Mouse (Mus musculus): Measurements from ENCODE around the gene Prdx6b. TPM values are rescaled to one million over a fixed set of nuclear protein-coding genes. Genes with fewer than 3 reads are reported as not detected.
A peak's percentile ranks its signal among the peaks of the same experiment; 100 is the strongest.

Prdx6b gene
- polyA plus RNA-seq, 1 experiment = not detected

DNA sequence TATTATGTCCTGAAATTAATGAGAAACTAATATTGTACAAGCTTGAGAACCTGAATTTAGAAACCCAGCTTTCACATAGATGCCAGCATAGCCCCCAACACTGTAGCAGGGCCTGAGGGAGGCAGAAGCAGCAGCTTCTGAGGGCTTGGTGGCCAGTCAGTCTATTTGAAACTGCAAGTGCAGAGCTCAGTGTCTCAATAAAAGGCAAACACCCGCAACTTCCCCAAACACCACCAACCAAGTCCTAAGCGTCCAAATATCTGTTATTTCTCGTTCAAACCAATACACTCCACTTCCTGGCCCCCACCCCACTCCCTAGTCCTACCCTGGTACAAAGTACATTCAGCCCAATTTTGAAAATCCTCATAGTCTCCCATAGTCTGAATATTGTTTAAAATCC is 6.1 kb downstream of the Prdx6b start:
- TF ChIP-seq CTCF (IDR thresholded peaks at IDR 0.05; ENCODE audit: borderline replicate concordance, extremely low read depth, insufficient read depth, insufficient read length) (no peak), POLR2A (IDR thresholded peaks at IDR 0.05; ENCODE audit: borderline replicate concordance, extremely low read depth, insufficient read depth, insufficient read length, poor library complexity, severe bottlenecking) (no peak)
- no peak for DNase-seq (ENCODE audit: low read depth)

DNA sequence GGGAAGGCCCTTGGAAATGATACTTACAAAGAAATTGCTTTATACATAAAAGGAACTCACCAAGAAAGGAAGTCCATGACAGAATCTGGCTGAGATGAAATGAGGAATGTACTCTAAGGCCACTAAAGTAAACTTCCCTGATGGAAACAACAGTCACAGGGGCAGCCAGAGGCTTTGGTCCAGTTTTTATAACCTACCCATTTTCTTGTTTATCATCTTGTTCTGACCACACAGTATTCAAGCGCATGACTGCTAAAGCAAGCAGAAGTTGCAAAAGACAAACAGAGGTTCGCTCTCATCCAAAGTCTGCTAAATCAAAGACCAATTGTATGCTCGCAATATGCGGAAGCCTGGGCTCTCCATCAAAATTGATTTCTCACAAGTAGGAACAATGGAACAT is 8.5 kb downstream of the Prdx6b start:
- DNase-seq (ENCODE audit: low read depth) = no peak

DNA sequence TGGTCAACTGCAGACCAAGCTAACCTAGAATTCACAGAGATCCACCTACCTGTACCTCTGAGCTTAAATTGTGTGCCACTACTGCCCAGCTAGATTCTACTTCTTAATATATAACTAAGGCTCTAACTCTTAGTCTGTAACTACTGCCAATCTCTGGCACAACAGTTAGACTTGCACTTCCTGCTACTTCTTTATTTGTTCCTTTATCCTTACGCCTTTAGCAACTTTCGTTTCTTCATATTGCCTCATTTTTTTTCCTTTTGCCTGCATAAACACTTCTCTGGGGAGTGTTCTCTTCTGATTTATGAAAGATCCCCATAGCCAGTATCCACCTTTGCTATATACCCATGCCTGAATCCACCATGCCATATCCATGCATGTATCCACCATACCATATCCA is 11.7 kb downstream of the Prdx6b start:
- DNase-seq (ENCODE audit: low read depth) = no peak
- no peak for TF ChIP-seq CTCF (IDR thresholded peaks at IDR 0.05; ENCODE audit: borderline replicate concordance, extremely low read depth, insufficient read depth, insufficient read length)
- TF ChIP-seq POLR2A (IDR thresholded peaks at IDR 0.05; ENCODE audit: borderline replicate concordance, extremely low read depth, insufficient read depth, insufficient read length, poor library complexity, severe bottlenecking) = no peak

More for the DNA sequence above, 8.5 kb downstream of the Prdx6b start:
- TF ChIP-seq POLR2A (IDR thresholded peaks at IDR 0.05; ENCODE audit: borderline replicate concordance, extremely low read depth, insufficient read depth, insufficient read length, poor library complexity, severe bottlenecking) (no peak), CTCF (IDR thresholded peaks at IDR 0.05; ENCODE audit: borderline replicate concordance, extremely low read depth, insufficient read depth, insufficient read length) (no peak)

GRCm38 (mm10) chr2:80307701-80308100 is 15.4 kb downstream of the Prdx6b start:
- TF ChIP-seq POLR2A (IDR thresholded peaks at IDR 0.05; ENCODE audit: borderline replicate concordance, extremely low read depth, insufficient read depth, insufficient read length, poor library complexity, severe bottlenecking) = no peak
- no peak for TF ChIP-seq CTCF (IDR thresholded peaks at IDR 0.05; ENCODE audit: borderline replicate concordance, extremely low read depth, insufficient read depth, insufficient read length)
- DNase-seq (ENCODE audit: low read depth) = no peak

GRCm38 (mm10) chr2:80309775-80310174 is 17.5 kb downstream of the Prdx6b start:
- no peak for DNase-seq (ENCODE audit: low read depth)
- TF ChIP-seq POLR2A (IDR thresholded peaks at IDR 0.05; ENCODE audit: borderline replicate concordance, extremely low read depth, insufficient read depth, insufficient read length, poor library complexity, severe bottlenecking) = no peak
- TF ChIP-seq CTCF (IDR thresholded peaks at IDR 0.05; ENCODE audit: borderline replicate concordance, extremely low read depth, insufficient read depth, insufficient read length) = no peak

DNA sequence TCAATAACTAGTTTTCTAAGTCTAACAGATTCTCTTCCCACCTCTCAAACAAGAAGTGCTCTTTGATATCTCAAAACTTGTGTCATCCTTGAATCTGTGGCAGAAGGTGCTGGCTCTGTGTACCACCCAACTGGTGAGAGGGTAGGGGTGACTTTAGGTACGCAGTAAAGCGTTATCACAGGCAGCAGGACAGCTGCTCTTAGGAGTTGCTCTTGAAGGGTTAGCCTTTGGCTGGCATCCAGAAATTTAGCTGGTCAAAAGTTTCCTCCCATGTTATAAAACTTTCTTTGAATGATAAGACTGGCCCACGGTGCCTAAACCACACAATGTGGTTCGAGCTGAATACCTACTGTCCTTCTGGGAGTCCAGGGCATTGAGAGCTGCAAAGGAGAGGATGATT is 18.5 kb downstream of the Prdx6b start:
- TF ChIP-seq POLR2A (IDR thresholded peaks at IDR 0.05; ENCODE audit: borderline replicate concordance, extremely low read depth, insufficient read depth, insufficient read length, poor library complexity, severe bottlenecking) = no peak
- TF ChIP-seq CTCF (IDR thresholded peaks at IDR 0.05; ENCODE audit: borderline replicate concordance, extremely low read depth, insufficient read depth, insufficient read length) = no peak
- DNase-seq (ENCODE audit: low read depth) = no peak

- TF ChIP-seq POLR2A (IDR thresholded peaks at IDR 0.05; ENCODE audit: borderline replicate concordance, extremely low read depth, insufficient read depth, insufficient read length, poor library complexity, severe bottlenecking) (no peak), CTCF (IDR thresholded peaks at IDR 0.05; ENCODE audit: borderline replicate concordance, extremely low read depth, insufficient read depth, insufficient read length) (no peak)
- DNase-seq (ENCODE audit: low read depth) = no peak
Measured at GRCm38 (mm10) chr2:80311350-80311749, 19.1 kb downstream of the Prdx6b start.

GRCm38 (mm10) chr2:80314201-80314600 is 21.9 kb downstream of the Prdx6b start:
- TF ChIP-seq CTCF (IDR thresholded peaks at IDR 0.05; ENCODE audit: borderline replicate concordance, extremely low read depth, insufficient read depth, insufficient read length) (no peak), POLR2A (IDR thresholded peaks at IDR 0.05; ENCODE audit: borderline replicate concordance, extremely low read depth, insufficient read depth, insufficient read length, poor library complexity, severe bottlenecking) (no peak)
- no peak for DNase-seq (ENCODE audit: low read depth)

GRCm38 (mm10) chr2:80314854-80315241 is 22.6 kb downstream of the Prdx6b start:
- DNase-seq (ENCODE audit: low read depth) = no peak
- TF ChIP-seq POLR2A (IDR thresholded peaks at IDR 0.05; ENCODE audit: borderline replicate concordance, extremely low read depth, insufficient read depth, insufficient read length, poor library complexity, severe bottlenecking) = no peak
- no peak for TF ChIP-seq CTCF (IDR thresholded peaks at IDR 0.05; ENCODE audit: borderline replicate concordance, extremely low read depth, insufficient read depth, insufficient read length)

- peak; percentile 96 for DNase-seq (ENCODE audit: low read depth)
- TF ChIP-seq CTCF (IDR thresholded peaks at IDR 0.05; ENCODE audit: borderline replicate concordance, extremely low read depth, insufficient read depth, insufficient read length) = no peak
- TF ChIP-seq POLR2A (IDR thresholded peaks at IDR 0.05; ENCODE audit: borderline replicate concordance, extremely low read depth, insufficient read depth, insufficient read length, poor library complexity, severe bottlenecking) = peak; percentile 90
Measured at GRCm38 (mm10) chr2:80315242-80316161, 23.2 kb downstream of the Prdx6b start, which contains the start of gene Dnajc10. Dnajc10 (plus strand) TSS chr2:80315466.

DNA sequence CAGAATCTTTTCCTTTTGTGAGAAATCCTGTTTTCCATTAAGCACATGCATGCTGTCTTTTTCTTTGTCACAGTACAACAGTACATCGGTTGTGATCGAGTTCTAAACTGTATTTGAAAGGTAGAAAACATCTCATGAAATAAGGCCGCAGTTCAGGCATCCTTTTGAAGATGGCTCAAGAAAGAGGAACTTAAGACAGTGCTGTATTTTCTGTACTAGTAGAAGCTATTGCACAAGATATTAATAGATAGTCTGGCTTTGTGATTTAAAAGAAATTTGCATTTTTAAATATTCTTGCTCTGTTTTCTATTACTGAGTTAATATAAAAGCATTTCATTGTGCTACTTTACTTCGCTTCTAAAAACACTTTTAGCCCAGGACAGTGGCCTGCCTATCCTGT is 30.6 kb downstream of the Prdx6b start:
- DNase-seq (ENCODE audit: low read depth) = no peak
- TF ChIP-seq CTCF (IDR thresholded peaks at IDR 0.05; ENCODE audit: borderline replicate concordance, extremely low read depth, insufficient read depth, insufficient read length) = no peak
- TF ChIP-seq POLR2A (IDR thresholded peaks at IDR 0.05; ENCODE audit: borderline replicate concordance, extremely low read depth, insufficient read depth, insufficient read length, poor library complexity, severe bottlenecking) = no peak

DNA sequence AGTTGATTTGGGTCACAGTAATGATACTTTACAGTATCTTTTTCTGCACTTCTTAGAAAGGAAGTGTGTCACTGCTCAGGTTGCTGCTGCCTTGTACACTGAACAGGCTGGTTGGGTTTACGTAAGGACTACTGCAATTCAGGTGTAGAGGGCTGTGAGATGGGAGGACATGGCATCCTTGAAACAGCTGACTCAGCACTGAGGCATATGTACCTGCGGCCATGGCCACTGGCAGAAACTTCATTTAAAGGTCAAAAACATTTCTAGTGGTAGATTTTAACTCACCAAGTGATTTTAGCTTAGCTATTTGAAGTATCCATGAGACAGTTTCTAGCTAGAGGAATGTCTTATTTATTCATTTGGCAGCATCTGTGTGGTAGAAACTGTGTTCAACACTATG is 33.5 kb downstream of the Prdx6b start:
- TF ChIP-seq POLR2A (IDR thresholded peaks at IDR 0.05; ENCODE audit: borderline replicate concordance, extremely low read depth, insufficient read depth, insufficient read length, poor library complexity, severe bottlenecking) = no peak
- no peak for TF ChIP-seq CTCF (IDR thresholded peaks at IDR 0.05; ENCODE audit: borderline replicate concordance, extremely low read depth, insufficient read depth, insufficient read length)
- no peak for DNase-seq (ENCODE audit: low read depth)
